Mouse (Mus musculus) lung, adult 18-20 months (tissue): Measurements from ENCODE around the gene Ugcg.
A peak's percentile ranks its signal among the peaks of the same experiment; 100 is the strongest.

ENCODE experiments used
- DNase-seq, 2 experiments: peaks; one replicate each; pipeline ENCODE4 v3.0.0; 2022; ENCODE audit warnings: mixed read lengths in 2 of 2

The Ugcg gene

DNA sequence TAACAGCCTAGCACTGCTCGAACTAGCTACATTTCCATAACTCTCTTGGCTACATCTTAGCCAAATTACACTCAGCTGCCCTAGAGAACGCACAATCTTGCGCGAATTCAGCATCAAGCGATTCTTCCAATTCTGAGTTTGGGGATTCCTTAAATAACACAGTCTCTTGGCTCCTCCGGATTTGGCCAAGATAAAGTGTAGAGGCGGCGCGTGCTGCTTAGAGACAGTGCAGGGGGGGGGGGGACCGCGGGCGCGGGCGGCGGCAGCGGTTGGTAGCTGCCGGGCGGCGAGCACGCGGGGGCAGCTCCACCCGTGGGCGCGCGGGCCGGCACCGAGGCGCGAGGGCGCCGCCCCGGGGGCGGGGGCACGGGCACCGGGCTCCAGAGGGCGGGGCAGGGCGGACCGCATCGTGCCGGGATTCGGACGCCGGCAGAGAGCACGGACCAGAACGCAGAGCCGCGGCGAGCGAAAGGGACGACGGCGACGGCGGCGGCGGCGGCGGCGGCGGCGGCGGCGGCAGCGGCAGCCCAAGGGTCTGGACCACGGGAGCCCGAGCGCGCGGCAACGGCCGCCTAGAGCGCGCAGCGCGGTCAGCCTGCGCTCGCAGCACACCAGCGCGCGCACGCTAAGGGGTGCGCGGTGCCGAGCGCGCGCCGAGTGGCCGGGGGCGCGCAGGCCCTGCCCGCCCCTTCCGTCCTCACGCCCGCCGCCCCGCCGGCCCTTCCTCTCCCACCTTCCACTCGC is at the start of gene Ugcg:
Ugcg (plus strand) TSS at position 456 of the 744 bp plus-strand sequence.
- peak; percentile 81 to 85 for DNase-seq

DNA sequence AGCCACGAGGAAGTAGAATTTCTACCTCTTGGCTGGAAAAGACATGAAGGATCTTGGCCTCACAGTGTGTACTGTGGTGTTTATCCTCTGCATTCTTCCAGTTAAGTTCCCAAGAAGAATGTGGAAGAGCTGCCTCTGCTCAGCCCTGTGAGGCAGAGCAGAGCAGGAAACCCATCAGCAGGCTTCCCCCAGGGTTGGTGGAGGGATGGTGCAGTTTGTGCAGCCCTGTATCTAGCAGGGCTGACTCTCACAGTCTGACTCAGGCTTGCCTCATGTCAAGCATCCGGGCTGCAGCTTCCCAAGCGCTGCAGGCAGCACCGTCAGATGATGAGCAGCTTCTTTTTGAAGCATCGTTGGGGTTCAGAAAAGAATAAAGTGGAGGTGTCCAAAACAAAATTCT is 40.0 kb upstream of the Ugcg start:
- DNase-seq = no peak

DNA sequence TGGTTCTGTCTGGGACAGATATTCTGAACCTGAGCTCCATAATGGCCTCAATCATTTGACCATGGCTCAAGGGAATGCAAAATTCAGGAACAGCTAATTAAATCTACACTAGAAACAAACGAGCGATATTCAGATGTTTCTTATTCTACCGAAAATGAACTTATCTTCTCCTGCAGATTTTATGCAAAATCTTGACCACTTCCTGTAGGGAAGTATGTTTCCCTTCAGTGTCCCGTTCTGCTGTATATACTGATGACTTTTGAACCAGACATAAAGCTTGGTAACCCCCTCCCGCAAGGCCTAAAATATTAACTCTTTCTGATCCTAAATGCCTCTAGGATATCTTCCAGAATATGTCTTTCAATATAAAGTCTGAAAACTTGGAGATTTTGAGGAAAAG is 38.1 kb upstream of the Ugcg start:
- DNase-seq = no peak

DNA sequence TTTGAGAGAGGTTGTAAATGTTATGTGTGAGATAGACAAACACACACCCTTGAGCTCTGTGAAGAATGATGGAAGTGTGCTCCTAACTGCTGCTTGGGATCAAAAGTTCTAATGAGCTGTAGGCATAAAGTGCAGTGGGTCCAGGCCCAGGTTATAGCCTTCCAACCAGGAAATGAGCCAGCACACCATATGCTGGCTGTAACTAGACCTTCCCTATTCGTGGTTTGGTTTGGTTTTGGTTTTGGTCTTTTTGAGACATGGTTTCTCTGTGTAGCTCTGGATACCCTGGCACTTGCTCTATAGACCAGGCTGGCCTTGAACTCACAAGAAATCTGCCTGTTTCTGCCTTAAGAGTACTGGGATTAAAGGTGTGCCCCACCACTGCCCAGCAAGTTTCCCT is 37.1 kb upstream of the Ugcg start:
- no peak for DNase-seq

DNA sequence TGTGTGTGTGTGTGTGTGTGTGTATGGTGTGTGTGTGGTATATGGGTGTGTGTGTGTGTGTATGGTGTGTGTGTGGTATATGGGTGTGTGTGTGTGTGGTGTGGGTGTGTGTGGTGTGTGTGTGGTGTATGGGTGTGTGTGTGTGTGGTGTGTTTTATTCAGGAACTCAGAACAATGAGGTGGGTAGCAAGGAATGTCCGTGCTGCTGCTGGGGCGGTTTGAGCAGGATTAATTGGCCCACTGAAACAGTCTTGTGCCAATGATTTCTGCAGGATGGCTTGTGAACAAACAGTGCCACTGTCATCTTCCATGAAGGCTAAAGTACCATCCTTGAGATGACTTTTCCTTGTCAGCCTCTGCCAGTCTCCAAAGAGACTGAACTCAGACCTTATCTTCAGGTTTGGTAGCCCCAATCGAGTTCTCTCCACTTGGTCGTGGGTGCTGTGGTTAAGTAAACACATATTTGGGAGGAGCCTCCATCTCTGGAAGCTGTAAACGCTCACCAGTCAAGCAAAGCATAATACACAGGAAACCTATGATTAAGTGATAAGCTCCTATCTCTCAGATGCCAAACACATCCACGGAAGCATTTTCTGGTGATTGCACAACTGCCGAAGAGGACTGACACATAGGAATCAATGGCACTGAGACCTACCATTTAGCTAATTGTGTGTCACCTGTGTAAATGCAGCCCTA is 32.0 kb upstream of the Ugcg start:
- peak; percentile 18 to 36 for DNase-seq

DNA sequence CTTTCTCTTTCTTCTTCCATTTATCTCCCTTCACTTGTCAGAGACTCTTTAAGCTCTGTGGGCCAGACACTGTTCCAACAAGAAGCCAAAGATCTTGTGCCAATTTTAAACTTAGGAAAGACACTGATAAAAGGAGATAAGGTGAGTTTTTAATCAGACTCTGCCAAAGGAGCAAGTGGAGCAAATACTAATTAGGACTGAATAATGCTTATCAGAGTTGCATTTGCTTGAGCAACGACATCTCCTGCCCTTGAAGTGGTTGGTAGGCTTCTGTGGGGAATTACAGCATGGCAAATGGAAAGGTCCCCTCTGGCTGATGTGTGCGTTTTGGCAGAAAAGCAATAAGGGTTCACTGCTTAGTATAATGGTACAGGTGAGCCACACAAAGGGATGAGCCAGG is 31.4 kb upstream of the Ugcg start:
- no peak for DNase-seq

DNA sequence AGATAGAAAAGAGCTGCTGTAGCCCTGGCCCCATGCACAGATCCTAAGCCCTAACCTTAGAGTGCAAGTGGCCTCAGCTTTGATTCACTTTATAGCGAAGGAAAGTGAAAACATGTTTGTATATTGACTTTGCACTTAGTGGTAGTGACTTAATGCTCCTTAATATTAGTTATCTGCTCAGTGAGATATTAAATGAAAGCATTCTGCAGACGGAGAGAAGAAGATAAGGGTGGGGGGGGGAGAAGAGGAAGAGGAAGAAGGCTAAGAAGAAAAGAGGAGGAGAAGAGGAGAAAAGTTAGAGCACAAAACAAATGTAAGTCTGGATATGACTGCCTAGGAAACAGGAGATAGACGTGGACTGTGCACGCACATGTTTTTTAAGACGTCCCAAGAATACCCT is 28.8 kb upstream of the Ugcg start:
- DNase-seq = no peak

DNA sequence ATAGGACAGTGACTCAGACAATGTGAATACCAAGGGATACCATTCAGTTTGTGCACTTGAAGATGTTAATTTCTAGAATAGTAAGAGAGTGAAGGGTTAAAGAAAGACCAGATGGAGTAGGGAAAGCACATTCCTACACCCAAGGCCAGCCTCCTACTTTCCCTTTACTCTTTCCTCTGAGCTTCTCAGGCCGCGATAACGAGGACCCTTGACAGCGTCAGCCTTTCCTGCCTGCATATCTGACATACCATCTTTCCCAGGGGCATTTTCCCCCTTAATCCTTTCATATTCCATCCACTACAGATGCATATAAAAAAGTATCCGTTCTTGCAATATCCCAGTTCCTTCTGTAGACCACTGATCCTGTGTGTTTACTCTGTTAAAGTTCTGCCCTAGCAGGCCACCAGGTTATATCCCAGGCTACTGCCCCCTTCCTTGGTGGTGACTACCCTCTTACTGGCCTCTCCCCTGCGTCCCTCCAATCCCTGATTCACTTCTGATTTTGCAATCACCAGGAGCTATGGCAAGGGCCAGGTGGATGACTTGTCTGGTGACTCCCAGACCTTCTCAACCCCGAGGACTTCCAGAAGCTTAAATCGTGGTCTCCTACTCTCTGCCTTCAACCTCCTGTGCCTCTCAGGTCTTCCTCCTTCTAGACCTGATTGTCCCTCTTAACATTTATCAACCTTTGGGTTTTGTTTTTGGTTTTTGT is 27.9 kb upstream of the Ugcg start:
- no peak for DNase-seq

DNA sequence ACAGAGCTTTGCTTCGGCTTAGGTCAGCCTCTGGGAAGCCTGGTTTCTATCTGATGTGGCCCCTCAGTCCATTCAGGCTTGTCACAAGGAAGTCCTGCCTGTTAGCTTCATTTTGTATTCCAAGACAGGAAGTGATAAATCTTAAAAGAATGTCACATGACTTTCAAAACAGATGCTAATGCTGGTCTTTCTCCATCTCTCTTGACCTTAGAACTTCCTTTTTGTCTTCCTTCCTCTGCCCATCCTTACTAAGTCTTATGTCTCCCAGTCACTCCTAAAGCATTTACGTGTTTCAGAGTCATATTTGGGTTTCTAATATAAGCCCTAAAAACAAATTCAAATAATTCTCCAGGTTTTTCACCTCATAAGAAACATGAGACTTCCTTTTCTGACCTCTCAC is 25.0 kb upstream of the Ugcg start:
- no peak for DNase-seq

DNA sequence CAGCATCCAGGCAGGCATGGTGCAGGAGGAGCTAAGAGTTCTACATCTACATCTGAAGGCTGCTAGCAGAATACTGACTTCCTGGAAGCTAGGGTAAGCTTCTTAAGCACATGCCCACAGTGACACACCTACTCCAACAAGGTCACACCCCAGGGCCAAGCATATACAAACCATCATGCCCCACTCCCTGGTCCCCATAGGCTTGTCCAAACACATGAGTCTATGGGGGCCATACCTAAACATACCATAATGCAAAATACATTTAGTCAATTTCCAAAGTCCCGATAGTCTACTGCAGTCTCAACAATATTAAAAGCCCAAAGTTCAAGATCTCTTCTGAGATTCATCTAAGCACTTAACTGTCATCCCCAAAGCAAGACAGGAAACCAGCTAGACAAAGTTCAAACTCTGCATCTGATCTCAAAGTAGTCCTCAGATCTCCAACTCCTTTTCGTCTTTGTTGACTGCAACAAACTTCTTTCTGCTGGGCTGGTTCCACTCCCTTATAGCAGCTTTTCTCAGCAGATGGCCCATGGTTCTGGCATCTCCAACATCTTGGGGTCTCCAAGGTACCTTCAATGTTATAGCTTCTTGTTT is 21.7 kb upstream of the Ugcg start:
- DNase-seq = no peak

DNA sequence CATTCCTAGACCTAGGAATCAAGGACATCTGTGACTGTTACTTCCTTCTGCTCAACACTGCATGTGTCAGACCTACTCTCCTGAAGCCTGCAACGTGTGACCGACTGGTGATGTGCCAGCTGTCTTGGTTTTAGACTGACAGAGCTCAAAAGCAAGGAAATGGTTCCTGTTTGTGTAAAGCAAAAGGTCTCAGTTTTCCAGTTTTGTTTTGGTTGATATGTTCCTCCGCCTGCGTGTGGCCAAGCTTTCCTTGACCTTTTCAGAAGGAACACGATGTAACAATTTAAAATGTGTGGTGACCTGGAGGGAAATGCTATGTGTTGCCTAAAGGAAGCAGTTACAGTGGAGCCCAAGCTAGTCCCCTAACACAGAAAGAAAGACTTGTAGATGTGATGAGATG is 19.1 kb upstream of the Ugcg start:
- no peak for DNase-seq

DNA sequence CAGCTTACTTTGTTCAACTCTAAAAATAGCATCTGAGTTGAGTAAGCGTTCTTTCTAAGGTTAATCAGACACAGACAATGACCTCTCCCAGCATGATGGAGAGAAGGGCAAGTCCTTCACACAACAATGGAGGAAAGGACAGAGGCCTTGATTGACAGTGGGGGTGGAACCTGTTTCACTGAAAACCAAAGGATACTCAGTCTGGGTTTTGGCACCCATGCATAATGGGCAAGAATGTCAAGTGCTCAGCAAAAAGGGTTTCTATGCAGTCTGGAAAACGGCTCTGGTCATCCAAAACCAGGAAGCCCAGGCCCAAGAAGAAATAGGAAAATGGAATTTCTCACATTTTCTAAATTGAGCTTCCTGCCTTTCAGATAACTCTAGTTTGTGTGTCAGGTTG is 16.4 kb upstream of the Ugcg start:
- no peak for DNase-seq

DNA sequence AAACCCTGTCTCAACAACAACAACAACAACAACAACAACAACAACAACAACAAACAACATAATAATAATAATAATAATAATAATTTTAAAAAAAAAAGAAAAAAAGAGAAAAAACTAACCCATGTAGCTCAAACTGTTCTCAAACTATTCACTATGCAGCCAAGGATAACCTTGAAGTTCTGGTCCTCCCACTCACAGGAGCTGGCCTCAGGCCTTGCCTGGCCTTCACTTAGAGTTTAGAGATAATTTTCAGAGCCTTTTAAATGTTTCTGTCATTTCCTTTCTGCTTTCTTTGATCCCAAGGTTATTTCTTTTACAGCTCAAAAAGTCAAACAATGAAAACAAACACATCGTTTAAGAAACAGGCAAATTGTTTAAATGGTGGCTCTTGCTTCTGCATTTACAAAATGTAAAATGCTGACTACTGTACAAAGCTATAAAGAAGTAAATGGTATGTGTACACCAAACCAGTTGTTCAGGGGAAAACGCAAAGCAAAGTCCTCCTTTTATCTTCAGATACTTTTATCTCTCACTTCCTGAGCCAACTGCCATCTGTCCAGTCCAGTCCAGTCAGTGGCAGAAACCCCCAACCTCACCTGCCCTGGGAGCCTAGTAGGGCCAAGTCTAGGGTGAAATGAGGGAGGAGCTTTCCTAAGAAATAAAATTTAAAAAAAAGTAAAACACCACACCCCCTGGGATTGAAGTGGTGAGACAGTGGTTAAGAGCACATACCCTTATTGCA is 15.7 kb upstream of the Ugcg start:
- no peak for DNase-seq

DNA sequence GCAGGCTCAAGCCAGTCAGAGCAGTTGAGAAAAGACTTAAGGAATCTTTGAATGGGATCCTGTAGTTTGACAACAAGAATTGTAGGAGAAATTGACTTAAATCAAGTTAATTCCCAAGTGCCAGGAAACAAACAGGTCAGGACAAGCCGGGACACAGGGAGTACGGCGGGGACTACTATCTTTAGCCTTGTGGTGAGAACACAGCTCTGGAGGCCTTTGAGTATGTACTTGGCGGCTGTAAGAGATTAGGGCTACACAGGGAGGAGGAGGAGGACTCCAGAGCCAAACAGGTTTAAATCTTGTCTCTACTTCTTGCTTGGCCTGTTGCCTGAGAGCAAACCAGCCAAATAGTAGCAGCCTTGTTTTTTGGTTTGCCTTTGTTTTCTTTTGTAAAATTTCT is 14.1 kb upstream of the Ugcg start:
- DNase-seq = peak in 1 of 2 experiments; percentile 20

DNA sequence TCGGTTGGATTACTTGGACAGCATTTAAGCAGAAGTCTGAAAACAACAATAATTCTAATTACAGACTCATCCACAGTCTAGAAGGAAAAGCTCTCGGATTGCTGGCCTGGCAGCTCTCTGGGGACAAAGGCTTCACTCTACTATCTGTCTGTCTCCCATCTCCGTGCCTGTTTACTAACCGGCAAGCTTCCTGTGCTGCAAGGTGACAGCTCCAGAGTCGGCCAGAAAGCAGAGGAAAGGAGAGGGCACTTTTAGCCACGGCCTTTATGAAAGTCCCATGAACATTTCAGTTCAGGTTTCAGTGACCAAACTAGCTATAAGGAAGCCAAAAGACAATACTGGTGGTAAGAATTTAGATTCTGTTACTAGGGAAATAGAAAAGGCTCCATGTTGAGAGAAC is 13.1 kb upstream of the Ugcg start:
- no peak for DNase-seq

DNA sequence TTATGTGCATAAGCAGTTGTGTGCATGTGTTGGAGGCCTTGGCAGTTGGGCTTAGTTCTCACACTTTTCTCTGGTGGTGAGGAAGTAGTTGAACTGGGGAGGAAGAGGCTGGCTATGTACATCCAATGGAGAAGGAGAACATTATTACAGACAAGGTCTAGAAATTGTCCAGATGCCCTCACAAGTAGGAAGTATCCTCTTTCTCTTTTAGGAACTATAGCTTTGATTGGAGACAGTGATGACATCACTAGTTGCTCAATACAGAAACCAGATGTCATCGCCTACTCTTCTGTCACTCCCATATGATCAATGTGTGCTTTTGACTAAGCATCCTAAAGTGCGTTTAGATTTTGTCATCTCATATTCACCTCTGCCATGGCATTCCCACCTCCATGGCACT is 11.5 kb upstream of the Ugcg start:
- DNase-seq = no peak

DNA sequence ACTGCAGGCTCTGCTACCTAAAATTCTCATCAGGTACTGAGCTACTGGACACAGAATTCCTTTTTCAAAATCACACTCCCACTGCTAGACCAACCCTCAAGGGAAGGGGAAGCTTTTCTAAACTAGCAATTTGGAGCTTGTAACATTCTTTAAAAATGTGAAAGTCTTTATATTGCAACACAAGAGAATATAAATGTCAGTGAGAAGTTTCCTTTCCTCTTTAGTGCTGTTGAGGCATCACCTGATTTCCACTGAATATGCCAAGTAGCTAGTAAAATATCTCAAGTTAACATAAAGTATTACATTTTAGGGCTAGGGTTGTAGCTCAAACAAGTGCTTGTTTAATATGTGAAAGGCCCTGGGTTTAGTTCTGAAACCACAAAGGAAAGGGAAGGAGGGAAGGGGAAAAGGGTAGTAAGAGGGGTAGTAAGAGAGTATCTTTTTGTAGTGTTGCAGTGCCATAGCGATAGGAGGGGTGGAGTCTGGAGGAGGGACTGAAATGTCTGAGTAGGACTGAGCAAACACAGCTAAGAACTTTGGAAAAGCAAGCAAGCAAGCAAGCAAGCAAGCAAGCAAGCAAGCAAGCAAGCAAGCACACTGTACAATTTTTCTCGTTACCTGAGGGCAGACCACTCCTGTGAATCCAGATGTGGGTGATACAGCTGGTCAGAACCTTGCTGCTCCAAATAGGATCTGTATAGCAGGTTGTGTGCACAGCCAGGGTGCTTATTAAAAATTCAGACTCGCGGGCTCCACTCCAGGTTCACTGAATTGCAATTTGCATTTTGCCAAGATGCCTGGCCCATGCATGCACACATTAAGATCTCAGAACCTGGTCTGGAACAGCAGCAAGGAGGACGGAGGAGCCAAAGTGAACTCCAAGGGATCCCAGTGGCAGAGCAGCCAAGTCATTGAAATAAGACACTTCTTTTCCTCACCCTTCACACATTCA is 7.5 kb upstream of the Ugcg start:
- DNase-seq = no peak

DNA sequence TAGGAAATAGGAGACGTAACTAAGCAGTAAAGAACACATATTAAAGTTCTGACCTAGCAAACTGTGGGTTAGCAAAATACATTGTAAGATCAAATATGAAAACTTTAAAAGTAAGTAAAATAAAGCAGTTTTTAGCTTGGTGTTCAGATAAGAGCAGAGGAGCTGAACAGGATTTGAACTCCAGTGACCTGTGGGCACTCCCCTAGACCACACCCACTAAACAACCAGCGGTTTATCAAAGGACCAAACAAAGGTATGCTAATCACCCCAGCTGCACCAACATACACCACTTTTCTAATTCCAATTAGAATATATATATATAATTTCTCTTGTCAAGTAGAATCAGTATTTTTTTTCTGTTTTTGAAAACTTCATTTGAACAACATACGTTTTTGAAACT is 3.4 kb upstream of the Ugcg start:
- DNase-seq = no peak

DNA sequence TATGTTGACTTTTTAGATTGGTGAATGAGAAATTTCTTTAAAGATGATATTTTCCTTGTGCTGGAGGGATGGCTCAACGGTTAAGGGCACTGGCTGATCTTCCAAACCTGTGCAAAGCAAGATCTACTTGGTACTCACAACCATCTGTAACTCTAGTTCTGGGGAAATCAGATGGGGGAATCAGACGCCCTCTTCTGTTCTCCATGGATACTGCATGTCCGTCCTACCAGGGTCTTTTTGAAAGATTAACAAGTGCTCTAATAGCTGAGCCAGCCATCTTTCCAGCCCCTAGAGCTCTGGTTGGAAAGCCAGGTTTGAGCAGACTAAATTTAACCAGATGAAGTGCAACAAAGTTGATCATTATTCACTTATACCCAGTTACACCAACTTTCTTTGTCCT is 1.8 kb upstream of the Ugcg start:
- peak; percentile 22 to 48 for DNase-seq

DNA sequence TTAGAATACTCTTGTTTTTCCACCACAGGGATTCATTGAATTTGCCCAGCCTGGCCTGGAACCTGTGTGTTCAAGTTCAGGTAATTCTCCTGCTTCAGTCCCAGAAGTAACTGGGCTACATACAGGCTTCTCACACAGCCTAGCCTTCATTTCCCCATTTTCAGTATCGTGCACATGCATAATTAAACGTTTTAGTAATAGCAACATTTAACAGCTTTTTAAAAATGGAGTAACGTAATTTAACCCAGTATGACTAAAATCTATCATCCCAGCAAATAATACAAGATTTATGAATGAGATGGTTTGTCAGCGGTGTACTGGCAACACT is 619 bp upstream of the Ugcg start:
- DNase-seq = no peak

DNA sequence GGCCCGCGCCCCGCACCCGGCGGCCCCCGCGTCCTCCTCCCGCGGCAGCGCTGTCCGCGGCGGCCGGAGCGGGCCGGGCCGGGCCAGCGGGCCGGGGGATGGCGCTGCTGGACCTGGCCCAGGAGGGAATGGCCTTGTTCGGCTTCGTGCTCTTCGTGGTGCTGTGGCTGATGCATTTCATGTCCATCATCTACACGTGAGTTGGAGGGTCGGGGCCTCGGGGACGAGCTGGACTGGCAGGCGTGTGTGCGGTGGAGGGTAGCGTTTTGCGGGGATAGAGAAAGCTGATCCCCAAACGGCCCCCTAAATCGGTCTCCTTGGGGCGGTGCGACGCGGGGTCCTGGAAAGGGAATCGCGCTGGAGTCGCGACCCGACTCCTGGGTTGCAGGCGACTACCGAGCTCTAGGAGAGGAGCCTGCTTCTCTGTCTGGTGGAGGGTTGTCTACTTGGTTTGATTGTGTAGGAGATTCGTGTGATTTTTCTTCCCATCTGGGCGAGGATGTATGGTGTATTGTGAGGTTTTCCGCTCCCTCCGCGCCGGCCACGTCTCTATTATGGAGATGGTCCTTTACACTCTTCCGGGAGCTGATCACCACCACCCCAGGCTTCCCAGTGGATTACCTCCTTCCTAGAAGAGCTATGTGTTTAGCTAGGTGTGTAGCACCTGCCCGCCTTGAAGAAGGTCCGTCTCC is 635 bp downstream of the Ugcg start:
- peak in 1 of 2 experiments; percentile 14 for DNase-seq
